Mouse (Mus musculus): Measurements from ENCODE around the gene Parl.
A peak's percentile ranks its signal among the peaks of the same experiment; 100 is the strongest.

The Parl gene

DNA sequence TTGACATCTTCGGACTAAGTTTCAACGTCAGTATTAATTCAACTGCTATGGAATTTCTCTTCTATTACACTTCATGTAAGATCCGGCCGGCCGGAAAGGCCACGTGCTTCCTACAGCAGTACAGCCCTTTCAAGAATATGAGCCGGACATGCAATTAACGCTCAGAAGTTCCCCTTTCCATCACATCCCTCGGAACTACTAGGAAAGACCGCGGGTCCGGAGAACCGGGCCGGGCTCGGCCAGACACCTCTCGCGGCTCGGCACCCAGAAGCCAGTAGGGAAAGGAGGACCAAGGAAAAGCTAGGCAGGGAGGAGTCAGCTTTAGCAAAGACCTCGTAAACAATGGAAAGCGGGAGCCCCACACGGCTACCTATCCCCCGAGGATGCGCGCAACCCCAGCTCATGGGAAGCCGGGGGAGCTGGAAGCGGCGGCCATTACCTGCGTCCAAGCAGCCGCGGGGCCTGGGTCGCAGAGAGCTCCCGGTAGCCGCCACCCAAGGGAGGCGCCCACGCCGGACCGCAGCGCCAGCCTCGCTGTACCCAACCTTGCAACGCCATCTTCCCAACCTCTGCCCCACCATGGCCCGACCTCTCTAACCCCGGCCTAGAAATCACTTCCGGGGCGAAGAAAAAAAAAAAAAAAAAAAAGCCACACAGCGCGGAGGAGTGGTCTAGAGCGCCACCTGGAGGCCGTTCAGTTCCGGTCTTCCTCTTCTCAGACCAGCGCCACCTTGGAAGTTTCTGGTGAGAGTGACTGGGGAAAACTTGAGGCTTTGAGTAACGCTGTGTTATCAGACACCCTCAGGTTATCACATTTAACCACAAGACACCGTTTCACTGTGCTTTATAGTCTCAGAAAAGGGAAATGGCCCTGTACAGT lies at the start of gene Parl:
Parl (minus strand) TSS at position 618 of the 880 bp plus-strand sequence.
- DNase-seq = peak; percentile 86

DNA sequence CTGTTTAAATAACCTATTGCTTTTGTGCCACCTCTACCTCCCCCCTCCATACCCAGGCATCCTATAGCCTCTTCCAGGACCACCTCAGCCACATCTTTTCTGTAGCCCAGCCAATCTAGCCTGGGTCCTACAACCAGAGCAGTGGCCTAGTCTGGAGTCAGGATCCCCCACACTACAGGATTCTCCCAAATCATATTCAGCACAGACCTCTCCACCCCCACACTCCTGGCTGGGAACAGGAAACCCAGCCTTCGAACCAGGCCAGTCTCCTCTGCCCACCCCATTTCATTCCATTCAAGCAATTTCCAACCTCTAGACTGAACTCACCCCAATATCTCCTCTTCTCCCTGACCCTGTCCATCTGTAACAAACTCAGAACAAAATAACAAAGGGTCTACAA lies 43.3 kb upstream of the Parl start:
- no peak for DNase-seq

GRCm38 (mm10) chr16:20338616-20339015 lies 36.4 kb upstream of the Parl start:
- no peak for DNase-seq

DNA sequence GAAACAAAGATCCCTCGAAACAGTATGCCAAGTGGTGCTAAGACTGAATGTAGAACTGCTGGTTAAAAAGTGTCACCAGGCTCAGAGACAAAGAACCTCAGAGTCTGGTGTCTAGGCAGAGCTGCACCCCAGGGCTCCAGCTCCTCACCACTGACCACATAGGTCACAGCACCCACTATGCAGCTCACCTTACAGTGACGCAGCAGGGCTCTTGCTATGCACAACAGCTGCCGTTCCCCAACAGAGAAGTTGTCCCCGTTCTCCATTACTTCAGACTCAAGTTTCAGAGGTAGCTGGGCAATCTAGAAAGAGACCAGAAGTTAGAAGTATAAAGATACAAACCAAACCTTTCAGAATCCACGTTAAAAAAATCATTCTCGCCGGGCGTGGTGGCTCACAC lies 32.7 kb upstream of the Parl start:
- DNase-seq = no peak

DNA sequence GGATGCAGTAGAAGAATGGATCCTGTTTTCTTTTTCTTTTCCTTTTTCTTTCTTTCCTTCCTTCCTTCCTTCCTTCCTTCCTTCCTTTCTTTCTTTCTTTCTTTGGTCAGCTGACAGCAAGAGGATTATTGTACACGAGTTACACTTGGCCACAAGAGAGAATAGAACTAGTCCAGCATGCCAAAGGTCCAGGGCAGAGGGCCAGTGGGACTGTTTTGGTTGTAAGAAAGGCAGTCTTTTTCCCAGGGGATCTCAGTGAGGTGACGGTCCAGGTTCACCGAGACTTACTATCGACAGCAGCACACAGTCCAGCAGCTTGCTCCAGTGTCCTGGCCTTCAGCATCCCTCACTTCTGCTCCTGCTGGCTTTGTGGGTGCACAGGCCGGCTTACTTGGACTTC lies 26.1 kb upstream of the Parl start:
- no peak for DNase-seq

DNA sequence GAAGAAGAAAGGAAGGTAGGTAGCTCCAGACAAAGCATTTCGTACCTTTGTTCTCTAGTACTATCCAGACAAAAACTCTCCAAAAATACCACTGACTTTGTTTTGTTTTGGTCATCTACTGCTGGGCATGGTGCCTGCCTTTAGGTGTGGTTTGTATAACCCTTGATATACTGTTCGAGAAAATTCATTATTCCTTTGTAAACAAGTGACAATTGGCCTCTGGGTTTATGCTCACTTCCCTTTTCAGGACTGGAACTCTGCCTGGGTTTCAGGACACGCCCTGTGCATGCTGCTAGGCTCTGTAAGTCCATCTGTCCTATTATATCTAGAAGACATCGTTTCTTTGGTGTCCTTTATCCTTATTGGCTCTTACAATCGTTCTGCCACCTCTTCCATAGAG lies 23.1 kb upstream of the Parl start, which contains the start of gene Cyp2ab1:
Cyp2ab1 (minus strand) TSS at position 119 of the 400 bp plus-strand sequence.
- no peak for DNase-seq

- DNase-seq = no peak
These were observed 21.7 kb upstream of the Parl start for GRCm38 (mm10) chr16:20323907-20324306.

- no peak for DNase-seq
These were observed 20.1 kb upstream of the Parl start for GRCm38 (mm10) chr16:20322274-20322673.

- DNase-seq = no peak
These were observed 14.6 kb upstream of the Parl start for GRCm38 (mm10) chr16:20316770-20317169.

DNA sequence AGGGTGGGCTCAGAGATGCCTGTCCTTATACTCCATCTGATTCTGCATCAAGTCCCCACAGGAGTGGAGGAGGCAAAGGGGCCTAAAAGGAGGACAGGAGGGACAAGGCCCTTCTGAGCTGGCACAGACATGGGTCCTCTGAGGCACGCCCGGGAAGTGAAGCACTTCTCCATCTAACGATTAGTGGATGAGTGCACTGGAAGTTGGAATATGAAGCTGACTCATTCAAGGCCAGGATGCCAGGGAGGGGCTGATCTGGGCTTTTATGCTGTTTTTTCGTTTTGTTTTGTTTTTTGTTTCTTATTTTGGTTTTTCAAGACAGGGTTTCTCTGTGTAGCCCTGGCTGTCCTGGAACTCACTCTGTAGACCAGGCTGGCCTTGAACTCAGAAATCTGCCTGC lies 13.1 kb upstream of the Parl start:
- no peak for DNase-seq

DNA sequence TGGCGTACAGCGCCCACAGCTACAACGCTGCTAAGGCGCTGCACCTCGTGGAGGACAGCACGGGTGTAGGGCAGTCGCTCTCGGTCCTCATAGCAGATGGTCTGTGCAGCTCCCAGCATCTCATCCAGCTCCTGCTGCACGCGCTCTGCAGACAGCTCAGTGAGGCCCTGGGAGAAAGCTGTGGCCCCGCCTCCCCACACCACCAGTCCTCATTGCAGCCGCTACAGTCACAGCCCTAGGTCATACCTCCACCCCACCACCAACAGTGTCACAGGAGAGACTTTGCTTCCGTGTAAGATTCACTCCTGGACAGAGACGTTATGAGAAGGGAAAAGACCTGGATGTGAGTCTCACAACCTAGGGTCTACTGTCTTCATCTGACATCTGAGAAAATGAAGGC lies 10.1 kb upstream of the Parl start:
- no peak for DNase-seq

DNA sequence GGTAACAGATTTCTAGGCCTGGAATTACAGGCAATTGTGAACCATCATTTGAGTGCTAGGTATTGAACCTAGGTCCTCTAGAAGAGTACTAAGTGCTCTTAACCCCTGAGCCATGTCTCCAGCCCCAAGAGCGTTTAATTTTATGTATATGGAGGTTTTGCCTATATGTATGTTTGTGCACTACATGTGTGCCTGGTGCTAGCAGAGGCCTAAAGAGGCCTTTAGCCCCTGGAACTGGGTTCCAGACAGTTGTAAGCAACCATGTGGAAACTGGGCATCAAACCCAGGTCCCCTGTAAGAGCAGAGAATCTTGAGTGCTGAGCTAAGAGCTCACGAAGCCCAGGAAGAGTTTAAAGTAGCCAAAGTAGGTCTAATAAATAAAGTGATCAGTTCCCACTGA lies 2.1 kb downstream of the Parl start:
- DNase-seq = no peak

DNA sequence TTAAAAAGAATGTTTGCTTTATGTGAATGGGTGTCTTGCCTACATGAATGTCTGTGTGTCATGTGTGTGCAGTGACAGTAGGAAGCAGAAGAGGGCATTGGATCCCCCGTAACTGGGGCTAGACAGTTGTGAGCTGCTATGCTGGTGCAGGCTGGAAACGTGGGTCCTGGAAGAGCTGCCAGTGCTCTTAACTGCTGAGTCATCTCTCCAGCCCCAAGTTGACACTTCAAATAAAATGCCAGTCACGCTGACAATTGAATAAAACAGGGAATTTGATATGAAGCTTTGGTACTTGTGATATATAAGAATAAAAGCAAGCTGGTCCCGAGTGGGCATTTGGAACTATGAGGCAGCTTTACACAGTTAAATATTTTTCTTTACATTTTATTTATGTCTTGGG lies 21.9 kb downstream of the Parl start:
- no peak for DNase-seq

- no peak for DNase-seq
These were observed 22.8 kb downstream of the Parl start for GRCm38 (mm10) chr16:20279395-20279794.

GRCm38 (mm10) chr16:20272994-20273393 lies 29.2 kb downstream of the Parl start:
- DNase-seq = no peak

- no peak for DNase-seq
These were observed 30.8 kb downstream of the Parl start for GRCm38 (mm10) chr16:20271339-20271738.

GRCm38 (mm10) chr16:20265089-20265488 lies 37.1 kb downstream of the Parl start:
- DNase-seq = no peak

DNA sequence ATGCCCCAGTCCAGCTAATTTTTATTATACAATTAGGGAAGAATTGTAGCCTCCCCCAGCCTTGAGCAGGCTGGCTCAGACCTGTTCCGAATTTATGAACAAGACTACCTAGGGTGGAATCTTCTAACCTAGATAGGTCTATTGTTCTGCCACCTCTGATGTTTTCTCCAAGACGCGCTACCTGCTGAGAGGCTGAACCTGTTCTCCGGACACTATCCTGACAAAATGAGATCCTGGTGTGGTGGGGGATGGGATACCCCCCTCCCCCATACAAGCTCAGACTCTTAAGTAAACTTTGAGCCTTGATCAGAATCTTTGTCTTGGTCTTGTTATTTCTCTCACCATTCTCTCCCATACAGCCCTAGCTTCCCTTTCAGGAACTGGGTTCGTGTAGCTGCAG lies 44.3 kb downstream of the Parl start:
- DNase-seq = no peak

DNA sequence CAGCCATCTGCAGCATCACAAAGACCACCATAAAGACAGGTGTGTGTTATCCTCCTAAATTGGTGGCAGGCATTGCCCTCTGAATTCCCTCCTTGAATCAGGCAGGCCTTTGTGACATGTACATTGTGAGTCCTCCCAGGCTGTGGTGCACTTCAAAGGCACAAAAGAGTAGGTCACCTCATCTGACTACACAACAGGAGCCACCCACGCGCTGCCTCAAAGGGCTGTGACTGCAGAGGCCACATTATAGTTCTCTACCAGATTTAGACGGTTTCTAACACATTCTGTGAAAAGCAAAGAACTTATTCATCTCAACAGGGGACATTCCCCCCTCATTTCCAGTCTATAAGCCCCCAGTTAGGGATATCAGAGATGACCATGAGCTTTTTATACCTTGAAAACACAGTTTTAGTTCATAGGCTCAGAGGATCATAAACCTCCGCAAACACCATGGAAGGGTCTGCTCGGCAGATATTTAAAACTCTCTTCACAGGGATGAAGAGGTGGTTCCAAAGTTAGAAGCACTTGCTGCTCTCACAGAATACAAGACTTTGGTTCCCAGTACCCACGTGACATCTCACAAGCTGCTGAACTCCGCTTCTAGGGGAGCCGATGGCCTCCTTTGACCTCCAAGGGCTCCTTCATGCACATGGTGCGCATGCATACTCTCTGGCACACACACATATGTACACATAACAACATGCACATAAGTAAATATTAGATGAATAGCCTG lies 53.6 kb downstream of the Parl start:
- DNase-seq = no peak

DNA sequence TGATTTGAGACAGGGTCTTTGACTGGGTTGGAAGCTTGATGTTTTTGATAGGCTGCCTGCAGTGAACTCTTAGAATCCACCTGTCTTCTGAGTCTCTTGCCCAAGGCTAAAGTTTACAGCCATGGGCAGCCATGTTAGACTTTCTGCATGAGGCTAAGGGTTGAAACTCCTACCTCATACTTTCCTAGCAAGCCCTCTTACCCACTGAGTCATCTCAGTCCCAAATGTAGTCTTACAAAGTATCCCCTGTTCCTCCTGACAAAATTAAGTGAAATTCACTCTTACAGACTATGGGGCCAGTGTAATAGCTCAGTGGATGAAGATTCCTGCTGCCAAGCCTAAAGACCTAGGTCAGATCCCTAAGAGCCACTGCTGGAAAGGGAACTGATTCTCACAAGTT lies 55.1 kb downstream of the Parl start:
- no peak for DNase-seq

DNA sequence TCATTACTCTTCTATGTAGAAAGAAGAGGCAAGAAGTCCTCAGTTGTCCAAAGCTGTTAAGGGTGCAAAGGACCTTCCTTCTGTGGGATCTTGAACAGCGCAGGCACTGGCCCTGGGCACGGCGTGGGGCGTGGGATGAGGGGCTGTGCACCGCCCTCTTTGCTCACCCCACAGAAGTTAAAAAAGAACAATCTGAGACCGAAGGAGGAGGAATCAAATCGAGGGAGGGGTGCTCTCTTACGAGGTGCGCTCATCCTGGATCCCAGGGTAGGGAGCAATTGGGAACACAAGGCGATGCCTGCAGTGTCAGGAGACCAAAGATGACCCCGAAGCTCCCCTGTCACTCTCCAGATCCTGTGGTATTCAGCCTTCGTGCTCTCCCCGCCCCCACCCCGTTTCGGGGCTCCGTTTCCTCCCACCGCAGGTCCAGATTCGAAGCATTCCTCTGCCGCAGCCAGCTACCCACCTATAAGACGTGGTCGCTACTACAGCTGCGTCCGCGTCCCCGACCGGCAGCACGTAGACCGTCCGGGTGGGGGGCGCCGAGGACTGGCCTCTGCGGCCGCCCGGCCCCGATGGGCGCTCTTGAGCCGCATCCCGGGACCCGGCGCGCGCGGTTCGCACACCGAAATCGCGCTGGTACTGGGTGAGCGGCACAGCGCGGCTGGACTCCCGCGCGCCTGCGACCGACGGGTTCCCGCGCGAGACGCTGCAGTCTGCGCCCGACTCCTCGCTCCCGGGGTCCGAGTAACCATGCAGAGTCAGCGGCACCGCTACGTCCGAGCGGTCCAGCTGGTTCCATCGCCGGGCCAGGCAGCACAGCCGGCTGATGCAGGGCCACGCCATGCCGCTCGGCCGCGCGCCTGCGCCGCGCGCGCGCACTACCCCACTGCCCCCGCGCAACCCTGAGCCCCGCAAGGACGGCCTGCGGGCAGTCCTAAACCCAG lies 61.4 kb downstream of the Parl start, which contains the start of gene Map6d1:
Map6d1 (minus strand) TSS at position 891 of the 947 bp plus-strand sequence.
- peak; percentile 32 for DNase-seq

DNA sequence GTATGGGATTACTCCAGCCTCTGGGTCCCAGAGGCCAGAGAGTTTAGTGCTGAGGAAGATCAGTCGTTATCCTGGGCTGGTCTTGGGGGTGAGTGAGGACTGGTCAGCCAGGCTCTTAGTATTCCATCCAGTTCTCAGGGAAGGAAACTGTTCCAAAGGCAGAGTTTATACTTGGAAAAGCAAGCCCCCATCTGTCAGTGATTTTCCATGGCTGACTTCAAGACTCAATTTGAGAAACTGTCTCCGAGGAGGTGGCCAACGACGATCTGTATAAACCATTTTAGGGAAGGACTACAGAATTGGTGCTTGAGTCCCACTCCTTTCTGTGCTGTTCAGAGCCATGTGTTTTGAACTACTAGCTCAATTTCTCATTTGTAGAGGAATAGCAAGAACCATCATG lies 63.5 kb downstream of the Parl start:
- DNase-seq = no peak

- DNase-seq = no peak
These were observed 64.8 kb downstream of the Parl start for GRCm38 (mm10) chr16:20237426-20237825.

Data from kidney, adult 18-20 months (tissue).